Mouse (Mus musculus): ENCODE results near the gene Trim32.

GRCm38 (mm10) chr4:65605151-65605702 lies 441 bp downstream of the Trim32 start:
- no peak for TF ChIP-seq CTCF (IDR thresholded peaks at IDR 0.05; ENCODE audit: low read depth)
- no peak for TF ChIP-seq EP300 (optimal IDR thresholded peaks at IDR 0.05)

All from stomach, postnatal 0 days (tissue).